Mouse (Mus musculus) myocyte (in vitro differentiated cells): ENCODE measurements around the gene Egfl7. TPM values are rescaled to one million over a fixed set of nuclear protein-coding genes. Genes with fewer than 3 reads are reported as not detected.

Source experiments
- H3K27me3 ChIP-seq: one replicate; pipeline ENCODE4 v1.6.1; 2011; ENCODE audit not compliant: control insufficient read depth, insufficient read depth, insufficient read length
- H3K36me3 ChIP-seq: one replicate; pipeline ENCODE4 v1.6.1; 2011; ENCODE audit not compliant: control insufficient read depth, insufficient read depth
- H3K4me2 ChIP-seq: one replicate; pipeline ENCODE4 v1.6.1; 2011; ENCODE audit warnings: low read depth, control low read depth
- H3K4me3 ChIP-seq: one replicate; pipeline ENCODE4 v1.5.1; 2011; ENCODE audit warnings: mild to moderate bottlenecking, control low read depth, moderate library complexity
- H3K79me2 ChIP-seq: one replicate; pipeline ENCODE4 v1.6.1; 2011; ENCODE audit not compliant: control insufficient read depth, insufficient read depth
- H3ac ChIP-seq: one replicate; pipeline ENCODE4 v1.6.1; 2011; ENCODE audit not compliant: control insufficient read depth, insufficient read length
- CEBPB ChIP-seq: IDR thresholded peaks from 2 replicates; pipeline ENCODE4 v1.6.1; 2011; ENCODE audit warnings: mild to moderate bottlenecking, moderate library complexity; ENCODE audit not compliant: poor library complexity, insufficient read depth, severe bottlenecking
- E2F4 ChIP-seq: IDR thresholded peaks from one replicate; pipeline ENCODE4 v1.6.1; 2011; ENCODE audit warnings: mild to moderate bottlenecking, control low read depth, moderate library complexity; ENCODE audit not compliant: insufficient read depth
- MAX ChIP-seq: IDR thresholded peaks from one replicate; pipeline ENCODE4 v1.6.1; 2011; ENCODE audit warnings: low read depth, mild to moderate bottlenecking, control low read depth
- MYOD1 ChIP-seq, 3 experiments: IDR thresholded peaks; one replicate each; pipeline ENCODE4 v1.6.1; 2011; ENCODE audit warnings: control low read depth in 2 of 3, low read depth in 2 of 3, mild to moderate bottlenecking in 2 of 3, moderate library complexity in 1 of 3; ENCODE audit not compliant: insufficient read length in 2 of 3, control insufficient read depth in 1 of 3
- MYOG ChIP-seq, 3 experiments: IDR thresholded peaks; one replicate each; pipeline ENCODE4 v1.6.1; 2011; ENCODE audit warnings: control low read depth in 2 of 3, low read depth in 2 of 3, mild to moderate bottlenecking in 2 of 3; ENCODE audit not compliant: insufficient read length in 2 of 3, control insufficient read depth in 1 of 3, insufficient read depth in 1 of 3
- POLR2A ChIP-seq: IDR thresholded peaks from one replicate; pipeline ENCODE4 v1.6.1; 2011; ENCODE audit warnings: low read depth, mild to moderate bottlenecking, control low read depth, moderate library complexity; ENCODE audit not compliant: insufficient read length
- POLR2AphosphoS2 ChIP-seq: IDR thresholded peaks from one replicate; pipeline ENCODE4 v1.6.1; 2011; ENCODE audit warnings: low read depth, control low read depth; ENCODE audit not compliant: insufficient read length
- REST ChIP-seq: IDR thresholded peaks from one replicate; pipeline ENCODE4 v1.6.1; 2011; ENCODE audit warnings: mild to moderate bottlenecking, control low read depth, moderate library complexity; ENCODE audit not compliant: insufficient read depth, insufficient read length
- SRF ChIP-seq: IDR thresholded peaks from one replicate; pipeline ENCODE4 v1.6.1; 2011; ENCODE audit warnings: low read depth; ENCODE audit not compliant: control insufficient read depth, insufficient read length
- TCF12 ChIP-seq: IDR thresholded peaks from one replicate; pipeline ENCODE4 v1.6.1; 2011; ENCODE audit warnings: mild to moderate bottlenecking, control low read depth; ENCODE audit not compliant: poor library complexity, insufficient read depth, severe bottlenecking
- TCF3 ChIP-seq: IDR thresholded peaks from one replicate; pipeline ENCODE4 v1.6.1; 2011; ENCODE audit warnings: low read depth, control low read depth; ENCODE audit not compliant: insufficient read length
- USF1 ChIP-seq: IDR thresholded peaks from one replicate; pipeline ENCODE4 v1.6.1; 2011; ENCODE audit warnings: low read depth, mild to moderate bottlenecking, control low read depth, moderate library complexity
- polyA plus RNA-seq: library from polyadenylated mRNA; unstranded; fragments of >200 nt; fragmentation: generic; extraction: Trizol; gene quantifications from one replicate; pipeline ENCODE4 v1.2.1, GENCODE M21; 2012; ENCODE audit warnings: missing spikeins

The Egfl7 gene
- polyA plus RNA-seq, 1 experiment, result 2.7 TPM

GRCm38 (mm10) chr2:26594022-26594346, 14.2 kb downstream of the Egfl7 start:
- no peak overlapping the region for H3K4me2 ChIP-seq
- no peaks in the 10 kb centered on the region for H3K36me3 ChIP-seq
- no peaks in the 10 kb centered on the region for H3K79me2 ChIP-seq
- no peaks in the 10 kb centered on the region for H3K27me3 ChIP-seq
- TF ChIP-seq MYOG (IDR thresholded peaks at IDR 0.05; ENCODE audit: control insufficient read depth in 1 of 3, insufficient read depth in 1 of 3, insufficient read length in 2 of 3, low read depth in 2 of 3) (no peak), REST (no peak), TCF12 (no peak), USF1 (no peak), TCF3 (no peak), CEBPB (no peak), POLR2AphosphoS2 (no peak), E2F4 (no peak), MAX (no peak), POLR2A (no peak), SRF (no peak), MYOD1 (IDR thresholded peaks at IDR 0.05; ENCODE audit: control insufficient read depth in 1 of 3, insufficient read length in 2 of 3, low read depth in 2 of 3) (no peak)
- no peak overlapping the region for H3ac ChIP-seq
- H3K4me3 ChIP-seq, result no peak overlapping the region

GRCm38 (mm10) chr2:26594461-26594933, 14.7 kb downstream of the Egfl7 start:
- H3K79me2 ChIP-seq, result no peaks in the 10 kb centered on the region
- no peak overlapping the region for H3K4me3 ChIP-seq
- no peaks in the 10 kb centered on the region for H3K36me3 ChIP-seq
- TF ChIP-seq POLR2AphosphoS2, result no peak
- TF ChIP-seq CEBPB, result no peak
- TF ChIP-seq TCF3, result no peak
- TF ChIP-seq MAX, result no peak
- TF ChIP-seq E2F4, result no peak
- no peak for TF ChIP-seq USF1
- TF ChIP-seq REST, result no peak
- TF ChIP-seq MYOG (IDR thresholded peaks at IDR 0.05; ENCODE audit: control insufficient read depth in 1 of 3, insufficient read depth in 1 of 3, insufficient read length in 2 of 3, low read depth in 2 of 3), result no peak
- no peak for TF ChIP-seq SRF
- no peak for TF ChIP-seq TCF12
- no peak for TF ChIP-seq POLR2A
- TF ChIP-seq MYOD1 (IDR thresholded peaks at IDR 0.05; ENCODE audit: control insufficient read depth in 1 of 3, insufficient read length in 2 of 3, low read depth in 2 of 3), result no peak
- H3K27me3 ChIP-seq, result no peaks in the 10 kb centered on the region
- no peak overlapping the region for H3K4me2 ChIP-seq
- no peak overlapping the region for H3ac ChIP-seq

- H3ac ChIP-seq, result no peak overlapping the region
- no peaks in the 10 kb centered on the region for H3K36me3 ChIP-seq
- H3K79me2 ChIP-seq, result no peaks in the 10 kb centered on the region
- no peak overlapping the region for H3K4me3 ChIP-seq
- H3K4me2 ChIP-seq, result no peak overlapping the region
- no peaks in the 10 kb centered on the region for H3K27me3 ChIP-seq
- TF ChIP-seq TCF3 (no peak), TCF12 (no peak), SRF (no peak), POLR2AphosphoS2 (no peak), POLR2A (no peak), MYOD1 (IDR thresholded peaks at IDR 0.05; ENCODE audit: control insufficient read depth in 1 of 3, insufficient read length in 2 of 3, low read depth in 2 of 3) (no peak), MYOG (IDR thresholded peaks at IDR 0.05; ENCODE audit: control insufficient read depth in 1 of 3, insufficient read depth in 1 of 3, insufficient read length in 2 of 3, low read depth in 2 of 3) (no peak), REST (no peak), E2F4 (no peak), MAX (no peak), USF1 (no peak), CEBPB (no peak)
These were observed 15.3 kb downstream of the Egfl7 start for GRCm38 (mm10) chr2:26594934-26595724.

DNA sequence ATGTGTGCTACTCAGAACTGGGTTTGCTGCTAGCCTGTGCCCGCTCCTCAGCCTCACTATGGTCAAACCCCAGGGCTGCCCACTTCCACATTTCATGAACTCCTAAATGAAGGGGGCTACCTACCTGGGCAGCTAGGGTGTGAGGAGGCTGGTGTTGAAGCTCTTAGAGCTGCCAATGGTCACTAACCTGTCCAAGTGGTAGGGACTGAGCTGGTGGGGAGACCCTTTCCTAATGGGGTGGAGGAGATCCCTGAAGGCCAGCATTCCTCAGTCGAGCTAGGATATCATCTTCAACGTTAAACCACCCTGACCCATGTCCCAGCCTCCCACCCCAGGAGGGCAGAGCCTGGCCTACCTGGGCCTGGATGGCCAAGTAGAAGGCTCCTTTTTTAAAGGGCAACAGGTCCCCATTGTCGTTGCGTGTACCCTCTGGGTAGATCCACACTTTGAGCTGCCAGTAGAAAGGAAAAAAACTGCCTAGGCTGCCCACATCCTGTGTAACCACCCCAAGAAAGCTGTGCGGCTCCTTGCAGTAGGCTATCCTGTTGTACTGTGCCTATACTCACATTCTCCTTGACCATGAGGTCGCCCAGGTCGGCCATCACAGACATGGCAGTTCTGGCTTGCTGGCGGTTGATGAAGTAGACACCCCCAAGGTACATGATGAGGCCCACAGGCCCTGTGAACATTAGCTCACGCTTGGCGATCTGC, 16.1 kb downstream of the Egfl7 start:
- Histone ChIP-seq H3K27me3 (no peaks in the 10 kb centered on the region), H3K36me3 (no peaks in the 10 kb centered on the region), H3K4me3 (no peak overlapping the region), H3K4me2 (no peak overlapping the region), H3ac (no peak overlapping the region), H3K79me2 (no peaks in the 10 kb centered on the region)
- TF ChIP-seq MAX (no peak), E2F4 (no peak), POLR2A (no peak), POLR2AphosphoS2 (no peak), USF1 (no peak), REST (no peak), TCF12 (no peak), CEBPB (no peak), MYOG (IDR thresholded peaks at IDR 0.05; ENCODE audit: control insufficient read depth in 1 of 3, insufficient read depth in 1 of 3, insufficient read length in 2 of 3, low read depth in 2 of 3) (no peak)
